Mouse (Mus musculus) kidney, adult 11 months (tissue): Measurements from ENCODE around the gene Nos1ap.
A peak's percentile ranks its signal among the peaks of the same experiment; 100 is the strongest.

Experiments used
- DNase-seq: peaks from one replicate; pipeline ENCODE4 v3.0.0; 2022

The Nos1ap gene

DNA sequence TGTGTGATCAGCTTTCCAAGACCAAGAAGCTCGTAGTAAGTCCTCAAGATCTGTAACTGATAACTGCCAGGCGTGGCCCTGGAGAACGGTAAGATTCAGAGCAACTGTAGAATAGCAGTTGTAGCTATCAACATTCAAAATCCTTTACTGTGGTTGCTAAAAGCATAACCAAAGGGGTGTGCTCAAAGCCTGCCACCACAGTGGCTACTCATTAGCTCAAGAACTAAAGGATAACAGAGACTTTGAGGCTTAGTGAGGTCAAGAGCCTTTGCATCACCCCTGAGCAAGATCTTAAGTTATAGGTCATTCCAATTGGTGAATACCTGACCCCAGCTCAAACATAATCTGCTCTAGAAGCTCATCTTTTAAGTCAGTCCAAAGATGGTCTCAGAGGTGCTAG, 134.3 kb downstream of the Nos1ap start:
- peak; percentile 50 for DNase-seq

DNA sequence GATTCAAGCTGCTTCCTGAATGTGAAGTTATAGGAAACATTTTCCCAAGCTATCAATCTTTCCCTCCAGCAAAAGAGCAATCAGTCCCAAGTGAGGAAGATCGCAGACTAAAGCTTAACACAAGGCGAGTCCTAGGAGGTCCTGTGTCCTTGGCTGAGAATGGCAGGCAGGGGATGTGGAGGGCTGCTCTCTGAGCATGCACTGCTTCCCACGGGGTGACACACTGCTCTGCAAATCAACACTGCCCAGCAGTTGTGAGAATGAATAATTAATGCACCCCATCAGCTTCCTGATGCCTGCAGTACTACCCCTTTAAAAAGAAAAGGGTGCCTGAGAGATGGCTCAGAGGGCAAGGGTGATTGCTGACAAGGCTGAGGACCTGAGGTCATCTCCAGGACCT, 136.2 kb downstream of the Nos1ap start:
- no peak for DNase-seq

DNA sequence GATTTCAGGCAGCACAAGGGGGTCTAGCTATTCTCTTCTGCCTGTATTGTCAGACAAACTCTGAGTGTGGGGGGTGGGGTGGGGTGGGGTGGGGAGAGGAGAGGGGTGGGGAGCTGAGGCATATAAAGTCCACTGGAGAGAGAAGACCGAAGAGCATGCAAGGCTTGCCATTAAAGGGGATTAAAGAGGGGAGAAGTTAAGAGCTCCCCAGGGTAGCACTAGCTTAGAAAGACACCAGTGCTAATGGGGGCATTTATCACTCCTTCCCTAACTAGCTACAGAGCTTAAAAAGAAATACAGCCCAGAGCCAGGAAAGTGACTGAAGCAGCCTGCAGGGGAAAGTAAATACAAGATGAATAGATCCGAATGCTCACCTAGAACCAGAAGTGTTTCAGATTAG, 141.4 kb downstream of the Nos1ap start:
- no peak for DNase-seq

DNA sequence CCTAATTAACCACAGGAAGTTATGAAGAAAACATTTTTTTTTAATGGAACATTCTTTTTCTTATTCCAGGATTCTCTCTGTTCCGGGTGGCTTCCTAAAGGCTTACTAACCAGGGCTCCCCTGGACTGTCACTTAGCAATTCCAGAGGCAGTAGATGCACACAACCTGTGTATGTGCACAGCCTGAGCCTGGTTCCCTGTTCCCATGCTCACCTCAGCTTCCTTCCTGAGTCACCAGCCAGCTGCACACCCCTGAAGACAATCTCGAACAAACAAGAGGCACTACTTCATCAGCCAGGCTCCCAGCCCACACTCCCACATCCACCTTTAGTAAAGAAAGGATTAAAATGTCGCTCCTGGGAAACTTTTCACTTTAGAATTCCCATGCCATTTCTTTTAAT, 144.2 kb downstream of the Nos1ap start:
- DNase-seq = no peak

DNA sequence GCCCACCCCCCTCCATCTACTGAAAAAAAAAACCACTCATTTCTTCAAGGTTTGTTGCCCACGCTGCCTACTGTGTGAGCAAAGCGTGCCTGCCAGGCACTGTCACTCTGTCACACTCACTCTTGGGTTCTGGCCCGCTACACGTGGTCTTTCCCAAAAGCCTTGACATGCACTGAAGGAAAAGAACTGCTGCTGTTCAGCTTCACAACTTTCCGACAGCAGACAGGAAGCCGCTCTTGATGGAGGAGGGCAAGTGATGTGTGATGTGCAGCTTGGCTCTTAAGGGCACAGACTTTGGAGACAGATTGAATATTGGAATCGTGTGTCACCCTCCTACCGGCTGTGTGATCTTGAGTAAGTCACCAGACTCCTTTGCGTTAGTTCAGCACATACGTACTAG, 149.3 kb downstream of the Nos1ap start:
- no peak for DNase-seq

DNA sequence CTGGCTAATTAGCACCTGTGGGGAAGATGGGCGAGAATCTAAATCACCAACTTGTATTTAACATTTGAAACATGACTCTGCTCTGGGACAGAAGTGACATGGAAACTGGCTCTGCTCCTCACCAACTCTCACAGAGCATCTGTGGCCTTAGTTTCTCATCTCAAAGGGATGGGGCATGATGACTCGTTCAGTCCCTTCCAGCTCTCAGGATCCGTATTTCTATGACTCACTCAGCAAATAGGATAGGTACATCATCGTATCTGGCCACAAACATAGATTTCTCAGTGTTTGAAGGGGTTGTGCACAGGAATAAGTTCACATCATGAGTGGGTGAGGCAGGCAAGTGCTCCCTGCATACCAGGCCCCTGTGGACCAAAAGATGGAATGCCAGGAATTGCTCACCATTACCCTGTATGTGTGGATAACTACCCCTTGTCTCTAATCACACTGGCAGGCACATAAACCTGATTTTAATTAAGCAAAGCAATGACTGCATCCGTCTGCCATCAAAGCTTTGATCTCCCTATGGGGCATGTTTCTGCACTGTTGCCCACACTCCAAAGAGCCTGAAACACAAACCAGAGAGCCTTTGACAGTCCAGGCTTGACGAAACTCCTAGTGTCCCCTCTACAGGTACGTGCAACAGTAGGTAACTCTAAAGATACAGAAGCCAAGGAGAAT, 151.1 kb downstream of the Nos1ap start:
- DNase-seq = no peak

DNA sequence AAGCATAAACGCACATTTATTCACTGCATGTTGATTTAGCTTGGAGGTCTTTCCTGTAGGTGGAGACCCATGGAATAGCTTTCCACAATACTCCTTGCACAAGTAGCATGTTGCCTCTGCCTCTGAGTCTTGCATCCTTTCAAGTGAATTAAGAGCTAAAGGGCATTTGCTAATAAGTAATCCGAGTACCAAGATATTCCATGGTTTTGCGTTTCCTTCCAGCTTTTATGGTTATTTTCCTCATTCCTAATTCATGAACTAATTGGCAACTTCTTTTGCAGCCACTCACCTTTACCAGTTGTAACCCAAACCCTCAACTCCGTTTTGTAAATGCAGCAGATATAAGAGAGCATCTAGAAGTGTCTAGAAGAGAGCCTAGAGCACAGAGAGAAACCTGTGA, 155.5 kb downstream of the Nos1ap start:
- DNase-seq = no peak

DNA sequence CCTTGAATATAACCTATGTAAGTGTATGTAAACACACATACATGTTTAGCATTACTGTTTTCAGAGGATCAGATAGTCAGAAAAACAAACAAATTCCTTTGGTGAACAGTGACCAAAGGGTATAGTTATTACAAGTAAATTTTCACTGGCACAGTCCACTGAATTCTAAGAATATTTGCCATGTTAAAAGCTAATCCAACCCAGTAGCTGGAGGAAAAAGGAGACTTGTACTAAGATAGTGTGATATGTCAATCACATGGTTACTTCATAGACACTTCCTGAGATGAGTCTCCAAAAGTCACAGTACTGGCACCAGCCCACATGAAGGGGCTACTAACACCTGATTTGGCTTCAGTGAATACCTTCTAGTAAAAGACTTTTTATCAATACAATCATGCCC, 156.0 kb downstream of the Nos1ap start:
- DNase-seq = no peak

DNA sequence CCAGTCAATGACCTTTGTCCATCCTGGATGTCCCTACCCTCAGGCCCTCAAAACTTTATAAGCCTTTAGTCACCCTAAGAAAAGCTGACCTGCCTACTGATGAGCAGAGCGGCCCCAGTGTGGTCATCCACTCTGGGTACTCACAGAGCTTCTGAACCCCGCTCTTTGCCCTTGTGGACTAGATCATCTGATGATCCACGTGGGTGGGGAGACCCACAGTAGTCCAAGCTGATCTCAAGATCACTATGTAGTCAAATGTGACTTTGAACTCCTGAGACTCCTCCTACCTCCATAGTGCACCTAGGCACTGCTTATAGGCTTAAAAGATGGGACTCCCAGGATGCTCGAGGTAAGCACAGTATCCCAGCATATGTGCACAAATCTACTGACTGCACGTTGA, 157.4 kb downstream of the Nos1ap start:
- DNase-seq = peak; percentile 77

DNA sequence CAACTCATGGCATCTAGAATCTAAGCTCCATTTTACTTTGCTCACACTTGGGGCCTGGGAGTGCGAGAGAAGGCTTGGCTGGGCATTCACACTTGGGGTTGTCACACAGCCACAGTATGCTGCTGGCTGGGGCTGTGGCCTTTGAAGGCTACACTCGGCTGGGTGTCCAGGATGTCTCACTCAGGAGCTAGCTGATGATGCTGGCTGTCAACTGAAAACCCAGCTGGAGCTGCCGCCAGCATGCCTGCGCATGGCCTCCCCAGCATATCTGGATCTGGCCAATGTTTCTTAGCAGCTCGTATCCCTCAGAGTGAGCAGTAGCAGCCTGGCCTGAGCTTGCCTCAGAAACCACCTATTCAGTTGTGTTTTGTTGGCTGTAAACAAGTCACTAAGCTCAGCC, 158.3 kb downstream of the Nos1ap start:
- DNase-seq = peak; percentile 24

DNA sequence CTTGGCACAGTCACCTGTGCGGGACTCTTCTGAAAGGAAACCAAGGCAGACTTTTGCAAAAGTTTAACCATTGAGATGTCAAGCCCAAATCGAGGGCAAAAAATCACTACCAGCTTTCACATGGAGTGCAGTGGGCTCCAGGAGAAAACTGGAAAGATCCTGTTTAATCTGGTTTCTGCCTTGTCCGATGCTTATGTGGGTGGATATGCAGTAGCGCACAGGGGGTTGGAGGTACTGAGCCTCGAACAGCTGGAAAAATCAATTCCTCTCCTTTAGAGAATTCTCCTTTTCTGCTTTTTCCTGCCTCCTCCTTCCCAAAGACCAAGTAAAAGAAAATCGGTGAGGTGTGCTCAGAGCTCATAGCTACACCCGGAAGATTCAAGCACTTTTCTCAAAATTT, 159.0 kb downstream of the Nos1ap start:
- DNase-seq = no peak

DNA sequence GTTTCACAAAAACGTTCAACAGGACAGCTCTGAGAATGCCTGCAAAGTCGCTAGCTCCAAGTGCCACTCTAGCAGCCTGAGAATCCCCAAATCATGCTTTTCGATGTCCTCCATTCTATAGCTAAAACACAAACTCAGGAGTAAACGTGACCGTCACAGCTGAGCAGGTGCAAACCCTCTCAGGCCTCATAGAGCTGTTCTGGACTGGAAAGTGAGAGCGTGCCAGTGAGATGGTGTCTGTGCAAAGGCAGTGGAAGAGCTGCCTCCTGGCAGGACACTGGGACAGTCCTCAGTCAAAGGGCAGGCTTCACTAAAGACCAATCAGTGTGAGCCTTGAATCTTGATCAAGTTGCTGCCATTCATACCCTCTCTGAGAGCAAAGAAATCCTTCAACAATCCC, 160.0 kb downstream of the Nos1ap start:
- peak; percentile 34 for DNase-seq

DNA sequence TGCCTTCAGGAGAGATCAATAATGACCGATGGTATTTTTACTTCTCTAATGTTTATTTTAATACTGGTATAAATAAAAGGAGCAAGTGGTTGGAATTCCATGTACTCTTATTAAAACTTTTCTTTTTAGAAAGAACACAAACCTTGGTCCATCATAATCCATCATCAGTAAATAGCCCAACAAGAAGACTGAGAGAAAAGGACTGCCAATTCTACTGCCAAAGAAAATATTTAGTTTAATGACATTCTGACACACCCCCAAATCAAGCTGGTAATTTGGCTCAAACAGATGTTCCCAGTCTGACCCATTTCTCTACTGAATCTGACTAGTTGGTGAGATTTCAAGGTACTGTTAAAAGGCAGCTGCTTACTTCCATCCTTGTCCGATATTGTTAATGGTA, 161.5 kb downstream of the Nos1ap start:
- DNase-seq = no peak

DNA sequence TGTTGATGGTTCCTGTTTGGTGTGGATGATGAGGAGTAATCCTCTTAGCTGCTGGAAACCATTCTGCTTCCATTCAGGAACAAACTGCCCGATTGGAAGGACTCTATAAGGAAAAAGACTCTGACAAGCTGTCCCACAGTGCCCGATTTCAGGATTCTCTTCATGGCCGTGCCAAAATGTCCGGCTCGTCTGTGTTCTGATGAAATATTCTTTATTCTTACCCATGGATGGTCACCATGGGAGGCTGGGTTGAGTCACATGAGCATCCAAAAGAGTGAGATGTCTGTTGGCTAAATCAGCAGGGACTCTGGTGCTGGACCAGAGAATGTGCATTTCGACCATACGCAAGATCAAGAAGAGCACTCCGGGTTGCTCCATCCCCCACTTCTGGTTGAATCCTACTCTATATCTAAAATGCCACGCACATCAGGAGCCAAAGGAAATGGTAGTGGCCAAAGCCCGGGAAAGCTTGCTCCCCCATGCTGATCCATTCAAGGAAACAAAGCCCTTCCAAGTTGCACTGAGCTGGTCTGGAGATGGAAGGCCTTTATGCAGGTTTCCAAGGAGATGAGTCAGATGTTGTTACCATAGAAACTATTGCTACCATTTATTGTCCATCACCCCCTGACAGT, 165.3 kb downstream of the Nos1ap start:
- DNase-seq = no peak

DNA sequence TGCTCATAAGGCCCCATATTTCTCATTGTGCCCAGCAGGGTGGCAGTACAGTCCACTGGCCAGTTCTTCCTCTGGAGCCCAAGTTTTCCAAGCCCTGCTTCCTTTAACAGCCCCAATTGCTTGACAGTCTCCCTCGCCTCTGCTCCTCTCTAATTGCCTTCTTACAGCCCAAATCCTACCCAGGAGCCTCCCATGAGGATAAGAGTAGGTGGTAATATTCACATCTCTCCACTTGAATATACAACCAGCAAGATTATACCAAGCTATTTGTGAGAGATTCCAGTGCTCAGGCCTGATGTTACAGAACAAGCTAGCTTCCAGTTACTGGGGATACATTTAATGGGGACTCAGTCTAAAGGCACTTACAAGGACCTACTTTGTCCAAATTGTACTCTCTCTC, 166.6 kb downstream of the Nos1ap start:
- DNase-seq = no peak

DNA sequence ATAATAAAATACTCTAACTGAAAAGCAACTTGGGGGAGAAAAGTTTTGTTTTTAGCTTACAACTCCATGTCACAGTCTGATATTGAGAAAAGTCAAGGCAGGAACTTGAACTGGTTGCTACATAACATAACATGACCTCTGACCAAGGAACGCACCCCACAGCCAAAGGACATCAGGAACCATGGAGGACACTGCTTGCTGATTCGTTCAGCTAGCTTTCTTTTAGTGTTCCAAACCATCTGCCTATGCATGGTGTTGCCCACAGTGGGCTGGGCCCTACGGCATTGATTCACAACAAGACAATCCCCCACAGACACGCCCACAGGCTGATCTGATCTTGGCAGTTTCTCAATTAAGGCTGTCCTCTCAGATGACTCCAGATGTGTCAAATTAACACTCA, 167.5 kb downstream of the Nos1ap start:
- DNase-seq = no peak

DNA sequence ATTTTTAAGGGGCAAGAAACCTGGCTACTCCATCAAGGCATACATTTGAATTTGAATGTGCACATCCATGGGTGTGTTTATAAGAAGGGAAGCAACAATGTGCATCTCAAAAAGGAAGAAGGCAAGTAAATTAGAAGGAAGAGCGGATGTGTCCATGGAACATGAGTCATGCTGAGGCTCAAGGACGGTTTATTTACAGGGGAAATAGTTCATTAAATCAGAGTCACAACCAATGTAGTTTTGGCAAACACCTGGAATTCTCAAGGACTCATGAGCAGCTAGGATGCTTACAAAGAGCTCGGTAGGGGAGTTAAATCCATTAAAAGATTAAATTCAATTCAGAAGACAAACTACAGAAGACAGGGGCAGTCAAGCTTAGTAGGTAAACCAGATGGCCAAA, 169.7 kb downstream of the Nos1ap start:
- DNase-seq = no peak

DNA sequence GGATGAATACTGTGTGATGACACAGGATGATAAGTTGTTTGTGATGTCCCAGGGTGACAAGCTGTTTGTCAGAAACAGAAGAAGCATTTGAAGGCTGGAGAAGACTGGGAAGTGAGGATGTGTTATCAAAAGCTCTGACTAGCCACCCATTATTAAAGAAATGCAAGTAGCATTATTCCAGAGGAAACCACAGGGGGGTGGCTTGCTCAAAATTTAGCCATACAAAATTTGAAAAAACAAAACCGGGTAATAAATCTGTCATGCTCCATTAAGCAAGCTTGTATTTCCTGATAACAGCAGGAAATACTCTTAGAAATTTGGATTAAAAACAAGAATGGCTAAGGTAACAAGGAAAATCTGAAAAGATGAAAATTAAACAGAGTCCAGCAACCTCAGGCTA, 171.5 kb downstream of the Nos1ap start:
- no peak for DNase-seq

DNA sequence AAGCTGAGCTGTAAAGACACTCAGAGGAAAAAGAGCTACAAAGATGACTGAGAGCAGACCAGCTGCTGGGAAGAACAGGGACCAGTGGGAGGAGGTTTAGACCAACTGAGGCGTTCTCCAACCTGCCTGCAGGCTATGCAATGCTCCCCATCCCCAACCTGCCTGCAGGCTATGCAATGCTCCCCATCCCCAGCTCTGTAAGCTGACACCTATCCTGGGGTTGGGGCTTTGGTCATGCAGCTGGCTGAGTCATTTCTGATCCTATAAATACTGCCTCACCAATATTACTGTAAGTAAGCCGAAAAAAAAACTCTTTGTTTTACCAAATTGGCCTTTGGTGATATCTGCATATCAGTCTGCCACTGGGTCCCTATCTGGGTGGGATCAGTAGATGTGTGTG, 172.7 kb downstream of the Nos1ap start:
- no peak for DNase-seq

DNA sequence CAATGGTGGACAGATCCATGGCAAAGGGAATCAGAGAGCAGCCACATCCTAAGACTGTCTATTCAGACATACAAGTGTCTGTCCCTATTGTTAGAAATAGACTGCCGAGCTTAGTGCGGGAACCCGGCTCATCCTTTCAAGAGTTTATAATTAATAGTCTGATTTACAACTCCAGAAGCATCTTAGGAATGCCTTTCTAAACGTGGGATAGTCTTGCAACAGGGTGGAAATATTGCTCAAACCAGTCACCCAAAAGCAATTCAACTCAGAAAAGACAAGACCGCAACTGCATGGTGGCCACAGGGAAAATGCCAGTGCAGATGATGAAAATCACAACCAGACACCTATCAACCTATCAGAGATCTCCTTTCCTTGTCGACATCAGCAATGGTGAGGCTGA, 173.5 kb downstream of the Nos1ap start:
- DNase-seq = no peak

DNA sequence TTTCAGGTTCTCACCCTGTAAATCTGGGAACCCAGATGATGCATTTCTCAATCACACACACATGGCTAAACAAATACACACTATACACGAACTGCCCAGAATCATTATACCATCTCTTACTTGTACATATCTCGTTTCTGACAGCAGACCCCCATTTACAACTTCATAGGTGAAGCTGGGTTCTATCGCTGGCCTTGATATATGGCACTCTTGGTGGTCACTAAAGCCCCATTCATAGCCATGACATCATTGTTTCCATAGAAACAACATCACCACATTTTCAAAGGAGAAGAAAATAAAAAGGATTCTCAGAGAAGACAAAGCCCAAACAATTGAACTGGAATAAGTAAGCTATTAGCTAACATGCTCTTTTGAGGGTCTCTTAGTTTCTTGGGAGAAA, 174.3 kb downstream of the Nos1ap start:
- DNase-seq = no peak

DNA sequence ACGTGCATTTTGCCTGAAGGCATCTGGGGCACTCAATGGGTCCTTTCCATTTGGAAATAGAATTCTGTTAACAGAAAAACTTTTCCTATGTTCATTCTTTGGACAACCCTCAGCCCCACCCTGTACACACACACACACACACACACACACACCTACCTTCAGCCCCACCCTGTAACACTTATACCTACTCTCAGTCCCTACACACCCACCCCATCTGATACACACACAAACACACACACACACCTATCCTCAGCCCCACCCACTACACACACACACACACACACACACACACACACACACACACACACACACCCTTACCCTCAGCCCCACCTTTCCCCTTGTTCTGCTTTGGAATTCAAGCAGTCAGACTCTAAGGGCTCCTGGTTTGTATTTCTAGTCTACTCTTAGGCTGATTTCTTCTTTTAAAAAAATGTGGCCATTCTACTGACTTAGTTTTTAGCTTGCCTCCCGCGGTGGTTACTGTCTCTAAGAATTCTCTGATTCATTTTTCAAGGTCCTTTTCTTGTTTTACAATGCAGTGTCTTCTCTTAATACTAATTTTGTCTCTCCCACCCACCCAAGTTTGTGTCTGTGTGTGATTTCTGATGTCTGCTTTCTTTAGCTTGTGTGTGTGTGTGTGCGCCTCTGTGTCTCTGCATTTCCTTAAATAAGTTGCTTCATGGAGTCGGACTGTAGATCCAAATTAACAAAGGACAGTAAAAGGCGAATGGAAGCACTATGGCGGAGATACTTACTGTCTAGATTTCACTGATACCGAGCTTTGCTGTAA, 179.1 kb downstream of the Nos1ap start:
- no peak for DNase-seq

DNA sequence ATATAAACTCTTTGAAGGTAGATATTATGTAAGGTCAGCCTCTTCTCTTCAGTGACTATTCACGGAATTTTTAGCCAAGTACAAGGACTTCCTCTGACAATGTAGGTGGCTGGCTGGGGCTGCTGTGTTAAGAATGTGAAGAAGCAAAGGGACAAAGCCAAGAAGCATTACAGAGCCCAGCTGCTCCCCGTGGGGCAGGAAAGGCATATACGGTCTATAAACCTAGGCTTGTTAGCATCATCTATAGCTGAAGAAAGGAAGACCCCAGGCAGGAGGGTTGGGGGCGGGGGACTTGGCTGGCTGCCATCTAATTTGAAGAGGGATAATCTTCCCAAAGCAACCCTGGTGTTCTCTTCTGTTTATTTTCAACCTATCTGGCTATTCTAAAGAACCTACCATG, 180.6 kb downstream of the Nos1ap start:
- no peak for DNase-seq

DNA sequence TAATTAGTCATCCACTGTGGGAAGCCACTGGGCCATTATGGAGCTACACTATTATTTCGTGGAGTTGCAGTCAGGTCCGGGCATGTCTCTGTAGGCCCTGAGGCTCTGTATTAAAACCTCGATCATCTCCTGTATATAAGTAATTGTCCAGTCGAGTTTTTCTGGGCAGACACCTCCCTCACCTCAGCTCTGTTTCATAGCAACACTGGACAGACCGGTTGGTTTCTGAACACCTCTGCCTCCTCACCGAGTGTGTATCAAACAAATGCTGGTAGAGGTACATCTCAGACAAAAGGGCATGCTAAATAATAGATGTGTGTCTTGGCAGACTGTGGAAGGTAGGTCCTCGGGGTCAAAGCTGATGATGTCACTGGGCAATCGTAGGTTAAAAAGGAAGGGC, 182.7 kb downstream of the Nos1ap start:
- no peak for DNase-seq
